Mouse (Mus musculus) stomach, embryonic 15.5 days (tissue): ENCODE data around the gene Sapcd1. TPM values are rescaled to one million over a fixed set of nuclear protein-coding genes. Genes with fewer than 3 reads are reported as not detected.

Experiments
- ATAC-seq: fragments of 200-750 bp; cut with Nextera tagmentation; 2 replicates; pipeline ENCODE4 v1.8.0; 2017; ENCODE audit warnings: low read depth, moderate number of reproducible peaks, moderate TSS enrichment; ENCODE audit not compliant: insufficient read depth, low FRiP score
- H3K27ac ChIP-seq: fragments of 300-500 bp; sonication (generic); 2 replicates; pipeline ENCODE4 v1.5.1; 2015; ENCODE audit warnings: mild to moderate bottlenecking, inconsistent platforms
- H3K27me3 ChIP-seq: fragments of 300-500 bp; sonication (generic); replicated peaks from 2 replicates; pipeline ENCODE4 v1.6.1; 2015; ENCODE audit warnings: inconsistent platforms
- H3K36me3 ChIP-seq: fragments of 300-500 bp; sonication (generic); 2 replicates; pipeline ENCODE4 v1.6.1; 2015; ENCODE audit warnings: inconsistent platforms
- H3K4me1 ChIP-seq: fragments of 300-500 bp; sonication (generic); 2 replicates; pipeline ENCODE4 v1.6.1; 2015; ENCODE audit warnings: inconsistent platforms
- H3K4me2 ChIP-seq: fragments of 300-500 bp; sonication (generic); 2 replicates; pipeline ENCODE4 v1.6.1; 2015; ENCODE audit warnings: mild to moderate bottlenecking, inconsistent platforms
- H3K4me3 ChIP-seq: fragments of 300-500 bp; sonication (generic); replicated peaks from 2 replicates; pipeline ENCODE4 v1.5.1; 2015; ENCODE audit warnings: inconsistent platforms
- H3K9ac ChIP-seq: fragments of 300-500 bp; sonication (generic); 2 replicates; pipeline ENCODE4 v1.6.1; 2015; ENCODE audit warnings: inconsistent platforms
- H3K9me3 ChIP-seq: fragments of 300-500 bp; sonication (generic); 2 replicates; pipeline ENCODE4 v1.6.1; 2016; ENCODE audit warnings: inconsistent platforms
- WGBS: fragments of 180-500 bp; shearing (Covaris S2); methylation state at CpG from one replicate; pipeline ENCODE4 v1.1.7; 2015; 5-methylcytosine and 5-hydroxymethylcytosine counted together
- polyA plus RNA-seq: library from polyadenylated mRNA; unstranded; fragments of >200 nt; fragmentation: Nextera tagmentation; extraction: Ambion mirVana; gene quantifications from 2 replicates; pipeline ENCODE4 v1.2.1, GENCODE M21; 2015

The Sapcd1 gene
- polyA plus RNA-seq, 1 experiment from 2014 or later: 14.8 TPM

GRCm38 (mm10) chr17:35050126-35050750 is 22.4 kb upstream of the Sapcd1 start:
- Histone ChIP-seq H3K4me1 (peaks cover 41% of the 10 kb centered on the region), H3K27ac (peak overlapping the region; percentile 98), H3K9me3 (no peaks in the 10 kb centered on the region), H3K36me3 (peaks cover 18% of the 10 kb centered on the region), H3K9ac (peak overlapping the region; percentile 70), H3K27me3 (no peaks in the 10 kb centered on the region), H3K4me2 (peak overlapping the region; percentile 80), H3K4me3 (peak overlapping the region; percentile 65)
- under 1% methylated on average over 27 of the region's 27 CpGs for WGBS
- peak; percentile 10; the same call in 1 of the 2 replicates for ATAC-seq

- Histone ChIP-seq H3K4me1 (peaks cover 44% of the 10 kb centered on the region), H3K4me3 (peak within 1 kb of the TSS; percentile 65), H3K4me2 (peak within 1 kb of the TSS; percentile 80), H3K27me3 (no peaks in the 10 kb centered on the region), H3K27ac (peak within 1 kb of the TSS; percentile 98), H3K9me3 (no peaks in the 10 kb centered on the region), H3K9ac (peak within 1 kb of the TSS; percentile 70), H3K36me3 (peaks cover 14% of the 10 kb centered on the region)
- 0 out of 2 replicates have a peak, but pooled peaks have one; percentile 3 for ATAC-seq
- WGBS: under 1% methylated on average over 11 of the region's 11 CpGs
These were observed 21.8 kb upstream of the Sapcd1 start, which contains the start of gene Clic1 for GRCm38 (mm10) chr17:35049561-35050016. Gene Clic1 (plus strand): TSS chr17:35049966.

- H3K9me3 ChIP-seq: no peaks in the 10 kb centered on the region
- no peaks in the 10 kb centered on the region for H3K27me3 ChIP-seq
- H3K4me2 ChIP-seq: peak overlapping the region; percentile 80
- H3K36me3 ChIP-seq: peaks cover 9% of the 10 kb centered on the region
- no peak for ATAC-seq
- peak overlapping the region; percentile 98 for H3K27ac ChIP-seq
- 68% methylated on average over 5 of the region's 5 CpGs for WGBS
- H3K4me1 ChIP-seq: peaks cover 47% of the 10 kb centered on the region
- H3K9ac ChIP-seq: no peak overlapping the region
- H3K4me3 ChIP-seq: peak overlapping the region; percentile 65; the same call in 1 of the 2 replicates
These were observed 21.2 kb upstream of the Sapcd1 start for GRCm38 (mm10) chr17:35048932-35049440.

GRCm38 (mm10) chr17:35048149-35048931 is 20.5 kb upstream of the Sapcd1 start:
- Histone ChIP-seq H3K27ac (peak overlapping the region; percentile 98), H3K9me3 (no peaks in the 10 kb centered on the region), H3K36me3 (peaks cover 5% of the 10 kb centered on the region; the same call in 1 of the 2 replicates), H3K4me2 (peak overlapping the region; percentile 98), H3K4me3 (no peak overlapping the region; the same call in 1 of the 2 replicates), H3K9ac (no peak overlapping the region), H3K4me1 (peaks cover 45% of the 10 kb centered on the region), H3K27me3 (no peaks in the 10 kb centered on the region)
- WGBS: 23% methylated on average over 11 of the region's 11 CpGs
- ATAC-seq: no peak

- peaks cover 44% of the 10 kb centered on the region for H3K4me1 ChIP-seq
- peak overlapping the region; percentile 98 for H3K27ac ChIP-seq
- WGBS: 31% methylated on average over 1 of the region's 1 CpGs
- peak overlapping the region; percentile 98 for H3K4me2 ChIP-seq
- no peak overlapping the region for H3K9ac ChIP-seq
- H3K36me3 ChIP-seq: peaks cover 1% of the 10 kb centered on the region; the same call in 1 of the 2 replicates
- H3K4me3 ChIP-seq: no peak overlapping the region; the same call in 1 of the 2 replicates
- H3K9me3 ChIP-seq: no peaks in the 10 kb centered on the region
- no peak for ATAC-seq
- no peaks in the 10 kb centered on the region for H3K27me3 ChIP-seq
These were observed 19.9 kb upstream of the Sapcd1 start for GRCm38 (mm10) chr17:35047688-35048087.

GRCm38 (mm10) chr17:35046681-35047455 is 19.1 kb upstream of the Sapcd1 start, which contains the start of gene Msh5:
Gene Msh5 (minus strand): TSS chr17:35046745.
- peak; percentile 96 for ATAC-seq
- H3K4me2 ChIP-seq: peak within 1 kb of the TSS; percentile 98
- 1% methylated on average over 33 of the region's 33 CpGs for WGBS
- no peaks in the 10 kb centered on the region for H3K27me3 ChIP-seq
- peaks cover 37% of the 10 kb centered on the region for H3K4me1 ChIP-seq
- H3K9ac ChIP-seq: peak within 1 kb of the TSS; percentile 92
- peak within 1 kb of the TSS; percentile 62 for H3K4me3 ChIP-seq
- H3K27ac ChIP-seq: peak within 1 kb of the TSS; percentile 98
- no peaks in the 10 kb centered on the region for H3K36me3 ChIP-seq
- no peaks in the 10 kb centered on the region for H3K9me3 ChIP-seq

- no peak for ATAC-seq
These were observed 18.2 kb upstream of the Sapcd1 start for GRCm38 (mm10) chr17:35045807-35046680.

GRCm38 (mm10) chr17:35044904-35045806 is 17.3 kb upstream of the Sapcd1 start:
- Histone ChIP-seq H3K4me1 (peaks cover 36% of the 10 kb centered on the region), H3K27me3 (no peaks in the 10 kb centered on the region), H3K27ac (peak overlapping the region; percentile 98), H3K36me3 (no peaks in the 10 kb centered on the region), H3K9ac (no peak overlapping the region), H3K4me3 (peak overlapping the region; percentile 62), H3K9me3 (no peaks in the 10 kb centered on the region), H3K4me2 (peak overlapping the region; percentile 98)
- WGBS: 67% methylated on average over 7 of the region's 7 CpGs
- no peak for ATAC-seq

More at GRCm38 (mm10) chr17:35045807-35046680, 18.2 kb upstream of the Sapcd1 start:
- Histone ChIP-seq H3K4me3 (peak overlapping the region; percentile 62), H3K27ac (peak overlapping the region; percentile 98), H3K4me1 (peaks cover 36% of the 10 kb centered on the region), H3K4me2 (peak overlapping the region; percentile 98), H3K27me3 (no peaks in the 10 kb centered on the region), H3K36me3 (no peaks in the 10 kb centered on the region), H3K9ac (peak overlapping the region; percentile 92), H3K9me3 (no peaks in the 10 kb centered on the region)
- 3% methylated on average over 45 of the region's 48 CpGs for WGBS

GRCm38 (mm10) chr17:35043794-35044193 is 16.0 kb upstream of the Sapcd1 start:
- no peak overlapping the region for H3K9ac ChIP-seq
- H3K27ac ChIP-seq: peak overlapping the region; percentile 98
- no peaks in the 10 kb centered on the region for H3K27me3 ChIP-seq
- peaks cover 33% of the 10 kb centered on the region for H3K4me1 ChIP-seq
- no peaks in the 10 kb centered on the region for H3K36me3 ChIP-seq
- WGBS: 68% methylated on average over 4 of the region's 4 CpGs
- no peaks in the 10 kb centered on the region for H3K9me3 ChIP-seq
- H3K4me3 ChIP-seq: no peak overlapping the region
- ATAC-seq: no peak
- no peak overlapping the region for H3K4me2 ChIP-seq
